In genomic region chr15:12296228-12296627, GRCm38 (mm10) we compare ENCODE assay signal across 27 mouse cellular contexts. TPM values are rescaled to one million over a fixed set of nuclear protein-coding genes. Genes with fewer than 3 reads are reported as not detected.
DNase-seq lines count a peak whose midpoint lies in the region; ATAC-seq lines count a peak whose summit lies in the region.
"Had no signal": no experiment of that assay in that cellular context is flagged by ENCODE, and none has a peak within 500 bp of the region (broad histone marks: within the 10 kb centered on the region; RNA-seq: fewer than 3 reads in every experiment).

No protein-coding gene starts in this region.

- no peaks in the 10 kb centered on the region for H3K36me3 ChIP-seq in kidney, embryonic 15.5 days
- H3K36me3 ChIP-seq: embryonic facial prominence, embryonic 12.5 days; embryonic facial prominence, embryonic 15.5 days; heart, embryonic 12.5 days; heart, embryonic 15.5 days; hindbrain, embryonic 12.5 days; hindbrain, embryonic 15.5 days; intestine, embryonic 15.5 days had no signal

- ATAC-seq in activated CD4-positive, CD25-positive, alpha-beta regulatory T cell, adult 4 months, result peak; percentile 52
- peak; percentile 55; the same call in 1 of the 2 replicates for ATAC-seq in megakaryocyte progenitor cell, adult 5-6 weeks (replicated peaks; ENCODE audit: poor library complexity)
- no peak for ATAC-seq in kidney, embryonic 15.5 days (replicated peaks; ENCODE audit: low FRiP score)
- ATAC-seq: forebrain, embryonic 14.5 days; forebrain, postnatal 0 days; intestine, embryonic 15.5 days had no signal

- no peak overlapping the region for H3K4me2 ChIP-seq in kidney, embryonic 15.5 days
- H3K4me2 ChIP-seq: embryonic facial prominence, embryonic 12.5 days; embryonic facial prominence, embryonic 15.5 days; heart, embryonic 12.5 days; heart, embryonic 15.5 days; hindbrain, embryonic 12.5 days; hindbrain, embryonic 15.5 days; intestine, embryonic 15.5 days had no signal

- WGBS in kidney, embryonic 15.5 days, result 56% methylated on average over 2 of the region's 2 CpGs

- H3K4me1 ChIP-seq in kidney, embryonic 15.5 days, result no peaks in the 10 kb centered on the region
- H3K4me1 ChIP-seq: embryonic facial prominence, embryonic 12.5 days; embryonic facial prominence, embryonic 15.5 days; heart, embryonic 12.5 days; heart, embryonic 15.5 days; hindbrain, embryonic 12.5 days; hindbrain, embryonic 15.5 days; intestine, embryonic 15.5 days had no signal

- H3K9me3 ChIP-seq in kidney, embryonic 15.5 days (replicated peaks), result no peaks in the 10 kb centered on the region
- H3K9me3 ChIP-seq: embryonic facial prominence, embryonic 12.5 days; embryonic facial prominence, embryonic 15.5 days; heart, embryonic 12.5 days; heart, embryonic 15.5 days; hindbrain, embryonic 12.5 days; hindbrain, embryonic 15.5 days; intestine, embryonic 15.5 days had no signal

- H3K27me3 ChIP-seq in kidney, embryonic 15.5 days, result no peaks in the 10 kb centered on the region
- H3K27me3 ChIP-seq: embryonic facial prominence, embryonic 12.5 days; embryonic facial prominence, embryonic 15.5 days; heart, embryonic 12.5 days; heart, embryonic 15.5 days; hindbrain, embryonic 12.5 days; hindbrain, embryonic 15.5 days; intestine, embryonic 15.5 days had no signal

- no peak overlapping the region for H3K4me3 ChIP-seq in kidney, embryonic 15.5 days (replicated peaks)
- H3K4me3 ChIP-seq: embryonic facial prominence, embryonic 12.5 days; embryonic facial prominence, embryonic 15.5 days; gastrocnemius, adult 2 months; heart, embryonic 12.5 days; heart, embryonic 15.5 days; hindbrain, embryonic 12.5 days; hindbrain, embryonic 15.5 days; intestine, embryonic 15.5 days had no signal

- no peak overlapping the region for H3K9ac ChIP-seq in kidney, embryonic 15.5 days
- H3K9ac ChIP-seq: embryonic facial prominence, embryonic 12.5 days; embryonic facial prominence, embryonic 15.5 days; forebrain, postnatal 0 days; heart, embryonic 12.5 days; heart, embryonic 15.5 days; hindbrain, embryonic 12.5 days; hindbrain, embryonic 15.5 days; intestine, embryonic 15.5 days had no signal

- DNase-seq in A20 (ENCODE audit: low read depth, low spot score), result peak; percentile 56
- peak; percentile 24 for DNase-seq in CD4-positive, CD25-positive, alpha-beta regulatory T cell, adult 2 months (ENCODE audit: low read depth, low spot score)
- no peak for DNase-seq in urinary bladder, postnatal 14 days (ENCODE audit: low spot score)
- DNase-seq: adrenal gland, postnatal 10 days; adrenal gland, postnatal 36 days; cerebellum, adult 18-20 months; cerebellum, adult 9-11 months; cerebellum, postnatal 25 days; forebrain, postnatal 0 days; gastrocnemius, adult 2 months; gastrocnemius, postnatal 14 days; heart, adult 18-20 months; heart, postnatal 10 days had no signal

- H3K27ac ChIP-seq in kidney, embryonic 15.5 days, result no peak overlapping the region
- H3K27ac ChIP-seq: embryonic facial prominence, embryonic 12.5 days; embryonic facial prominence, embryonic 15.5 days; gastrocnemius, adult 2 months; heart, embryonic 15.5 days; hindbrain, embryonic 12.5 days; hindbrain, embryonic 15.5 days; intestine, embryonic 15.5 days had no signal

RNA-seq across cellular contexts. Expression of gene Golph3, which starts 25.0 kb away (rescaled TPM):
- polyA plus RNA-seq in activated CD4-positive, CD25-positive, alpha-beta regulatory T cell, adult 4 months (2017; shearing (Covaris generic)), result 10 to 100 TPM; 31.8 to 35.4 TPM
- 110 and 118 TPM in 2 replicates for total RNA-seq in megakaryocyte progenitor cell, adult 5-6 weeks (2015)
- total RNA-seq in megakaryocyte progenitor cell, adult 5-6 weeks (2017), result 86.6 and 94.4 TPM in 2 replicates
- polyA plus RNA-seq in kidney, embryonic 15.5 days (2015; fragmentation: Nextera tagmentation; extraction: Ambion mirVana), result 84.5 and 90.9 TPM in 2 replicates

RNA-seq across cellular contexts. Expression of gene 1810049J17Rik, which starts 25.5 kb away (rescaled TPM):
- polyA plus RNA-seq in activated CD4-positive, CD25-positive, alpha-beta regulatory T cell, adult 4 months (2017; shearing (Covaris generic)), result not detected
- total RNA-seq in megakaryocyte progenitor cell, adult 5-6 weeks (2015), result not detected in 2 replicates
- 0.58 TPM in 1 of 2 replicates, not detected in the other for total RNA-seq in megakaryocyte progenitor cell, adult 5-6 weeks (2017)
- 1.2 TPM in 1 of 2 replicates, not detected in the other for polyA plus RNA-seq in kidney, embryonic 15.5 days (2015; fragmentation: Nextera tagmentation; extraction: Ambion mirVana)
- total RNA-seq: forebrain, postnatal 0 days; gastrocnemius, adult 2 months; gastrocnemius, postnatal 14 days; hematopoietic stem cell, adult 5-6 weeks had no signal
- polyA plus RNA-seq: forebrain, embryonic 11.5 days; frontal cortex, adult 2 months; heart, embryonic 15.5 days had no signal
